ENCODE assay signal across 9 mouse cellular contexts in the genomic region with DNA sequence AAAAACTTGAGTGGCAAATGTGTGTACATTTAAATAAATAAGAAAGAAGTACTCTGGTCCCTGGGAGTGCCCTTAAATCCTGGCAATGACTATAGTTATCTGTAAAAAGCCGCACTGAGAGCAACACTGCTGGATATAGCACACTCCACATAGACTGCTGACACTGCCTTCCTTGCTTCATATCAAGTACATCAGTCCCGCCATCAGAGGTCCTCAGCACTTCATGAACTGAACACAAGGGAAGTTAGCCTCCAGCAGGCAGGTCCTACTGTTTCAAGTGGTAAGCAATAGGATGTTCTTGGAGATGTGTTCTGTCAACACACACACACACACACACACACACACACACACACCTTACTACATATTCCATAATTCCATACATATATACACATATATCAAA.
DNase-seq lines count a peak whose midpoint lies in the region; ATAC-seq lines count a peak whose summit lies in the region.
"Had no signal": no experiment of that assay in that cellular context is flagged by ENCODE, and none has a peak within 500 bp of the region (broad histone marks: within the 10 kb centered on the region; RNA-seq: fewer than 3 reads in every experiment).

No protein-coding gene starts in this region.

- no peak overlapping the region for H3K4me2 ChIP-seq in lung, embryonic 16.5 days (ENCODE audit: low read depth, low read length)

- H3K9me3 ChIP-seq in lung, embryonic 16.5 days (ENCODE audit: control insufficient read depth, low read length) = no peaks in the 10 kb centered on the region

- intact Hi-C loops in heart, postnatal 10 days (cut with DNase I) = loop anchor here (5.0 kb wide), 2 partner anchors 119 to 1254 kb away; no protein-coding TSS in a partner anchor

- DNase-seq in adrenal gland, adult (ENCODE audit: inconsistent age in 2 of 2, low spot score in 1 of 2) = peak; percentile 47 to 73
- no peak for DNase-seq in adrenal gland, adult 18-20 months (ENCODE audit: low spot score in 2 of 2)
- peak; percentile 40 for DNase-seq in layer of hippocampus, adult 11-12 months (ENCODE audit: low spot score)
- no peak for DNase-seq in layer of hippocampus, adult 9-10 months (ENCODE audit: low spot score)
- DNase-seq in heart, postnatal 10 days = peak; percentile 57 to 61
- peak; percentile 54 for DNase-seq in telencephalon, adult 2 months (ENCODE audit: low read depth, low spot score)

- no peak overlapping the region for H3K27ac ChIP-seq in lung, embryonic 16.5 days (ENCODE audit: low read length)

- no peak overlapping the region for H3K4me3 ChIP-seq in lung, embryonic 16.5 days (ENCODE audit: low read length)
- H3K4me3 ChIP-seq: myocyte had no signal

- no peaks in the 10 kb centered on the region for H3K4me1 ChIP-seq in lung, embryonic 16.5 days (replicated peaks; ENCODE audit: control insufficient read depth, insufficient read depth, low read length)

- H3K27me3 ChIP-seq in lung, embryonic 16.5 days (ENCODE audit: control insufficient read depth, insufficient read depth, low read depth, low read length) = no peaks in the 10 kb centered on the region

- 63% methylated on average over 2 of the region's 2 CpGs for WGBS in lung, embryonic 16.5 days

- H3K9ac ChIP-seq in lung, embryonic 16.5 days (ENCODE audit: low read length) = no peak overlapping the region

- H3K36me3 ChIP-seq in lung, embryonic 16.5 days (ENCODE audit: control insufficient read depth, insufficient read depth, low read length) = no peaks in the 10 kb centered on the region

- peak; percentile 54; the same call in 1 of the 2 replicates for ATAC-seq in lung, embryonic 16.5 days (ENCODE audit: low read depth)
- no peak for ATAC-seq in megakaryocyte-erythroid progenitor cell, adult 5-6 weeks (replicated peaks; ENCODE audit: low FRiP score, low TSS enrichment, poor library complexity, severe bottlenecking)

Comparison
In these comparisons a context has a peak if more than half of its experiments do, and no peak if none do; other contexts are left out.
1. DNase-seq: peak in adrenal gland, adult (2 of 2), layer of hippocampus, adult 11-12 months (single experiment), heart, postnatal 10 days (2 of 2) and telencephalon, adult 2 months (single experiment); none in adrenal gland, adult 18-20 months (0 of 2) and layer of hippocampus, adult 9-10 months (single experiment).